Mouse (Mus musculus) forebrain, embryonic 15.5 days (tissue): ENCODE results near the gene U2af1. TPM values are rescaled to one million over a fixed set of nuclear protein-coding genes. Genes with fewer than 3 reads are reported as not detected.
"Not testable (repeated sequence)": the region's sequence is repeated elsewhere in the genome, so short reads cannot be mapped to it uniquely, and the experiment has no call there.

Experiments
- ATAC-seq: fragments of 200-750 bp; cut with Nextera tagmentation; replicated peaks from 2 replicates; pipeline ENCODE4 v1.8.0; 2017; ENCODE audit warnings: mild to moderate bottlenecking, moderate TSS enrichment, moderate library complexity
- H3K27ac ChIP-seq: fragments of 300-500 bp; sonication (generic); replicated peaks from 2 replicates; pipeline ENCODE4 v1.5.1; 2015; ENCODE audit warnings: mild to moderate bottlenecking, inconsistent platforms
- H3K27me3 ChIP-seq: fragments of 300-500 bp; sonication (generic); 2 replicates; pipeline ENCODE4 v1.6.1; 2015; ENCODE audit warnings: inconsistent platforms
- H3K36me3 ChIP-seq: fragments of 300-500 bp; sonication (generic); 2 replicates; pipeline ENCODE4 v1.6.1; 2015; ENCODE audit warnings: mild to moderate bottlenecking, inconsistent platforms
- H3K4me1 ChIP-seq: fragments of 300-500 bp; sonication (generic); 2 replicates; pipeline ENCODE4 v1.6.1; 2015; ENCODE audit warnings: inconsistent platforms
- H3K4me2 ChIP-seq: fragments of 300-500 bp; sonication (generic); replicated peaks from 2 replicates; pipeline ENCODE4 v1.6.1; 2015; ENCODE audit warnings: mild to moderate bottlenecking, inconsistent platforms
- H3K4me3 ChIP-seq: fragments of 300-500 bp; sonication (generic); 2 replicates; pipeline ENCODE4 v1.5.1; 2015; ENCODE audit warnings: mild to moderate bottlenecking, inconsistent platforms
- H3K9ac ChIP-seq: fragments of 300-500 bp; sonication (generic); replicated peaks from 2 replicates; pipeline ENCODE4 v1.6.1; 2015; ENCODE audit warnings: mild to moderate bottlenecking, inconsistent platforms
- H3K9me3 ChIP-seq: fragments of 300-500 bp; sonication (generic); 2 replicates; pipeline ENCODE4 v1.6.1; 2016; ENCODE audit warnings: inconsistent platforms
- WGBS: fragments of 180-500 bp; shearing (Covaris S2); methylation state at CpG from one replicate; pipeline ENCODE4 v1.1.7; 2015; ENCODE audit warnings: mixed read lengths; 5-methylcytosine and 5-hydroxymethylcytosine counted together
- polyA plus RNA-seq: library from polyadenylated mRNA; unstranded; fragments of >200 nt; fragmentation: Nextera tagmentation; extraction: Ambion mirVana; gene quantifications from 2 replicates; pipeline ENCODE4 v1.2.1, GENCODE M21; 2015

U2af1 gene
- 270 and 280 TPM in 2 replicates for polyA plus RNA-seq

- under 1% methylated on average over 71 of the region's 77 CpGs for WGBS
- H3K4me1 ChIP-seq = peaks cover 39% of the 10 kb centered on the region
- peak within 1 kb of the TSS; percentile 81 for H3K9ac ChIP-seq
- peak within 1 kb of the TSS; percentile 62 for H3K4me3 ChIP-seq
- no peaks in the 10 kb centered on the region for H3K27me3 ChIP-seq
- H3K36me3 ChIP-seq = peaks cover 21% of the 10 kb centered on the region
- peak; percentile 98 for ATAC-seq
- peak within 1 kb of the TSS; percentile 82 for H3K4me2 ChIP-seq
- peak within 1 kb of the TSS; percentile 88 for H3K27ac ChIP-seq
- H3K9me3 ChIP-seq = no peaks in the 10 kb centered on the region
Measured at GRCm38 (mm10) chr17:31658468-31659185, at the start of gene U2af1. U2af1 (minus strand) TSS chr17:31658892.

- Histone ChIP-seq H3K36me3 (no peaks in the 10 kb centered on the region), H3K4me1 (peaks cover 14% of the 10 kb centered on the region), H3K4me3 (no peak overlapping the region), H3K9ac (no peak overlapping the region), H3K27me3 (no peaks in the 10 kb centered on the region), H3K27ac (peak overlapping the region; percentile 39), H3K4me2 (no peak overlapping the region), H3K9me3 (no peaks in the 10 kb centered on the region)
- ATAC-seq = peak; percentile 71; the same call in 1 of the 2 replicates
- 59% methylated on average over 20 of the region's 20 CpGs for WGBS
Measured at GRCm38 (mm10) chr17:31705271-31706020, 46.8 kb upstream of the U2af1 start.

GRCm38 (mm10) chr17:31703276-31703980 is 44.7 kb upstream of the U2af1 start:
- ATAC-seq = no peak
- H3K36me3 ChIP-seq = no peaks in the 10 kb centered on the region
- H3K27me3 ChIP-seq = no peaks in the 10 kb centered on the region
- no peak overlapping the region for H3K4me2 ChIP-seq
- WGBS = 78% methylated on average over 6 of the region's 6 CpGs
- H3K9me3 ChIP-seq = no peaks in the 10 kb centered on the region
- no peak overlapping the region for H3K27ac ChIP-seq
- H3K4me3 ChIP-seq = no peak overlapping the region
- H3K4me1 ChIP-seq = peaks cover 14% of the 10 kb centered on the region
- H3K9ac ChIP-seq = no peak overlapping the region

- H3K27ac ChIP-seq = peak overlapping the region; percentile 35
- no peaks in the 10 kb centered on the region for H3K36me3 ChIP-seq
- ATAC-seq = no peak
- 41% methylated on average over 11 of the region's 11 CpGs for WGBS
- H3K4me1 ChIP-seq = peaks cover 12% of the 10 kb centered on the region
- H3K9ac ChIP-seq = no peak overlapping the region
- no peak overlapping the region for H3K4me3 ChIP-seq
- no peaks in the 10 kb centered on the region for H3K27me3 ChIP-seq
- H3K4me2 ChIP-seq = no peak overlapping the region
- H3K9me3 ChIP-seq = no peaks in the 10 kb centered on the region
Measured at GRCm38 (mm10) chr17:31698347-31698746, 39.7 kb upstream of the U2af1 start.

GRCm38 (mm10) chr17:31695356-31695755 is 36.7 kb upstream of the U2af1 start:
- WGBS = 92% methylated on average over 7 of the region's 7 CpGs
- not testable (repeated sequence) for H3K4me2 ChIP-seq, H3K9me3 ChIP-seq, H3K27ac ChIP-seq, H3K9ac ChIP-seq, H3K4me3 ChIP-seq, ATAC-seq, H3K36me3 ChIP-seq, H3K27me3 ChIP-seq
- H3K4me1 ChIP-seq = peaks cover 19% of the 10 kb centered on the region

GRCm38 (mm10) chr17:31694949-31695348 is 36.3 kb upstream of the U2af1 start:
- Histone ChIP-seq H3K36me3 (no peaks in the 10 kb centered on the region), H3K4me3 (no peak overlapping the region), H3K4me1 (peaks cover 19% of the 10 kb centered on the region), H3K27ac (no peak overlapping the region), H3K4me2 (no peak overlapping the region), H3K9me3 (no peaks in the 10 kb centered on the region), H3K9ac (no peak overlapping the region), H3K27me3 (no peaks in the 10 kb centered on the region)
- WGBS = 90% methylated on average over 1 of the region's 1 CpGs
- no peak for ATAC-seq

- H3K27me3 ChIP-seq = no peaks in the 10 kb centered on the region
- H3K9ac ChIP-seq = no peak overlapping the region
- WGBS = 76% methylated on average over 7 of the region's 7 CpGs
- ATAC-seq = peak; percentile 43; the same call in 1 of the 2 replicates
- no peak overlapping the region for H3K4me2 ChIP-seq
- H3K4me1 ChIP-seq = peaks cover 19% of the 10 kb centered on the region
- no peak overlapping the region for H3K27ac ChIP-seq
- H3K9me3 ChIP-seq = no peaks in the 10 kb centered on the region
- H3K36me3 ChIP-seq = no peaks in the 10 kb centered on the region
- no peak overlapping the region for H3K4me3 ChIP-seq
Measured at GRCm38 (mm10) chr17:31694023-31694376, 35.3 kb upstream of the U2af1 start.

- H3K4me1 ChIP-seq = peaks cover 17% of the 10 kb centered on the region
- peak; percentile 74; the same call in 1 of the 2 replicates for ATAC-seq
- WGBS = 3% methylated on average over 20 of the region's 20 CpGs
- H3K4me2 ChIP-seq = peak overlapping the region; percentile 34
- no peaks in the 10 kb centered on the region for H3K36me3 ChIP-seq
- no peaks in the 10 kb centered on the region for H3K27me3 ChIP-seq
- no peak overlapping the region for H3K4me3 ChIP-seq
- H3K9ac ChIP-seq = no peak overlapping the region
- no peaks in the 10 kb centered on the region for H3K9me3 ChIP-seq
- no peak overlapping the region for H3K27ac ChIP-seq
Measured at GRCm38 (mm10) chr17:31693330-31694022, 34.8 kb upstream of the U2af1 start.

GRCm38 (mm10) chr17:31692918-31693317 is 34.2 kb upstream of the U2af1 start:
- Histone ChIP-seq H3K36me3 (no peaks in the 10 kb centered on the region), H3K27ac (no peak overlapping the region), H3K4me1 (peaks cover 14% of the 10 kb centered on the region), H3K4me2 (peak overlapping the region; percentile 34; the same call in 1 of the 2 replicates), H3K27me3 (no peaks in the 10 kb centered on the region), H3K9me3 (no peaks in the 10 kb centered on the region), H3K4me3 (no peak overlapping the region), H3K9ac (no peak overlapping the region)
- 42% methylated on average over 5 of the region's 5 CpGs for WGBS
- no peak; the same call in 1 of the 2 replicates for ATAC-seq

GRCm38 (mm10) chr17:31689606-31690005 is 30.9 kb upstream of the U2af1 start:
- Histone ChIP-seq H3K4me1 (peaks cover 25% of the 10 kb centered on the region), H3K36me3 (no peaks in the 10 kb centered on the region), H3K4me2 (no peak overlapping the region), H3K27me3 (no peaks in the 10 kb centered on the region), H3K9me3 (no peaks in the 10 kb centered on the region), H3K27ac (no peak overlapping the region), H3K9ac (no peak overlapping the region), H3K4me3 (no peak overlapping the region)
- ATAC-seq = no peak
- 79% methylated on average over 1 of the region's 1 CpGs for WGBS

GRCm38 (mm10) chr17:31688112-31688511 is 29.4 kb upstream of the U2af1 start:
- Histone ChIP-seq H3K9me3 (no peaks in the 10 kb centered on the region), H3K27me3 (no peaks in the 10 kb centered on the region; the same call in 1 of the 2 replicates), H3K36me3 (no peaks in the 10 kb centered on the region), H3K27ac (no peak overlapping the region), H3K4me3 (no peak overlapping the region), H3K4me2 (no peak overlapping the region), H3K9ac (no peak overlapping the region), H3K4me1 (peaks cover 16% of the 10 kb centered on the region)
- no peak for ATAC-seq
- 85% methylated on average over 9 of the region's 9 CpGs for WGBS
